Mouse (Mus musculus): ENCODE measurements around the gene Chga. TPM values are rescaled to one million over a fixed set of nuclear protein-coding genes. Genes with fewer than 3 reads are reported as not detected.

Gene Chga
- total RNA-seq (2023), result not detected

DNA sequence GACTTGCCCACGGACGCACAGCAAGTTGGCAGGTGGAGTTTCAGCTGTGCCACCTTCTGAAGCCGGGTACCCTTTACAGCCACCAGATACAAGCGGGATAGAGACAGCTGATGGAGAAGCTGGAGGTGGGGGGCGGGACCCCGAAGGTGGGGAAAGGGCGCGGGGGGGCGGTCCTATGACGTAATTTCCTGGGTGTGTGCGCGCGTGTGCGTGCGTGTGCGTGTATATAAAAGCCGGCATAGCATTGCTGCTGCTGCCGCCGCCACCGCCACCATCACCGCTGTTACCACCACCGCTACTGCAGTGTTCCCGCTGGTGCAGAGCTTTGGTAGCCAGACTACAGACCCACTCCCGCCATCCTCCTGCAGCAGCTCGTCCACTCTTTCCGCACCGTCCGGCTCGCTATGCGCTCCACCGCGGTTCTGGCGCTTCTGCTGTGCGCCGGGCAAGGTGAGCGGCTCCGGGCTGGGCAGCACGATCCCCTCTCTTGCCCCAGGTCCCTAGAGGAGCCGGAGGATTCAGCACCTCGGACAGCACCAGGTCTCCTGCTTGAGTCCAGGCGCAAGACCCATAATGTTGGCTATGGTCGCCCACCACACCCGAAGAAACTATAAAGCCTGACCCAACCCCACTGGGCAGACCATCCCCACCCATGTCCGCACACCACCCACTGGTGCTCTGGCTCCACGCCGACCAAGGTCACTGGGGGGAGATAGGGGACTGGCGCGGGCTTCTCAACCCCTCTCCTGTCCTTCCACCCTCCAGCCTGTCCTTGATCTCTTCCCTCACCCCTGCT lies at the start of gene Chga:
TSS of gene Chga (plus strand) at position 249 of the 796 bp plus-strand sequence.

Other genes starting within 250 kb of the Chga start
- 10 to 100 TPM; 12.1 to 16.7 TPM for gene Lgmn, start 115.2 kb upstream of the Chga start, total RNA-seq (2023)
- 10 to 100 TPM; 39.3 to 41.0 TPM for gene Golga5, start 85.8 kb upstream of the Chga start, total RNA-seq (2023)
- 10 to 100 TPM; 73.8 to 80.6 TPM for gene Itpk1, start 150.0 kb downstream of the Chga start, total RNA-seq (2023)
- gene Moap1, start 188.7 kb downstream of the Chga start, total RNA-seq (2023), result 1 to 10 TPM; 5.8 to 6.1 TPM
- 10 to 100 TPM; 10.5 to 10.9 TPM for gene Tmem251, start 188.8 kb downstream of the Chga start, total RNA-seq (2023)
- gene Gm28051, start 202.8 kb downstream of the Chga start, total RNA-seq (2023), result 1 to 10 TPM in 1 of 2 experiments, not detected in 1; 3.6 TPM
- 10 to 100 TPM; 20.8 to 23.1 TPM for gene Gon7, start 202.8 kb downstream of the Chga start, total RNA-seq (2023)
- gene Ubr7, start 203.0 kb downstream of the Chga start, total RNA-seq (2023), result 10 to 100 TPM; 21.2 to 21.8 TPM
- 1 to 10 TPM; 3.9 to 4.7 TPM for gene Gm20604, start 203.7 kb downstream of the Chga start, total RNA-seq (2023)

All from T-cell, adult 66 days (primary cell).